Mouse (Mus musculus) frontal cortex, postnatal 14 days (tissue): ENCODE measurements around the gene Mpdz.

Source experiments
- DNase-seq, 2 experiments: peaks; one replicate each; pipeline ENCODE4 v3.0.0; 2022; ENCODE audit warnings: low spot score in 2 of 2

The Mpdz gene

DNA sequence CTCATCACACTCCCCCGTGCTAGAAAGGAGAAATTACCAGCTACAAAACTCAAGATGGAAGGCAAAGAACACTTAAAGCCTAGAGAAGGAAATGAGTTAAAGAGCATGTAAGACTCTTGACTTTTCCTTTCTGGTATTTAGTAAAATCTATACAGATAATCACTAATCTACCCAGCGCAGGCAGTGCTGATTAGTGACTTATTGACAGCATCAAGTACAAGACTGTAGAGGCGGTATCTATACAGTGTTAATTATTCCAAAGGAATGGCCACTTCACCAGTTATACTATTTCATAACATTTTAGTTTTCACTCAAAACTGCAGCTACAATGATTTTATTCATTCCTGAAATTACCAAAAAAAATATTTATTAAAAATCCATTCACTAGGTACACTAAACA, 49.7 kb downstream of the Mpdz start:
- DNase-seq = no peak

DNA sequence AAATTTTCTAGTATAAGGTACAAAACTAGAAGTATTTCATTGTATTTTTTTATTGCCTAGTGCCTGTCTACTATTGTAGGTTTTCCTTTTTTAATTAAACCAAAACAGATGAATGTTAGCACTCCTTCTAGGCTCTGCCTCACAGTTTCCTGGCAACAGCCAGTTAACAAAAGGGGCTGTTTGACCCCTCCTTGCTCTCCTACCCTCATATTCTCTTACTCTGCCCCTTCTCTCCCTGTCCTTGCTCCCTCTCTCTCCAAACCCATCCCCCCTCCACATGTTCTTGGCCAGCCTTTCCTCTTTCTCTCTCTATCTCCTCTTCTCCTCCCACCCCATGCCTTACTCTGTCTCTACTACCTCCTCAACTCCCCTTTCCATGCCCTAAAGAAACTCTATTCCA, 53.4 kb downstream of the Mpdz start:
- DNase-seq = no peak

DNA sequence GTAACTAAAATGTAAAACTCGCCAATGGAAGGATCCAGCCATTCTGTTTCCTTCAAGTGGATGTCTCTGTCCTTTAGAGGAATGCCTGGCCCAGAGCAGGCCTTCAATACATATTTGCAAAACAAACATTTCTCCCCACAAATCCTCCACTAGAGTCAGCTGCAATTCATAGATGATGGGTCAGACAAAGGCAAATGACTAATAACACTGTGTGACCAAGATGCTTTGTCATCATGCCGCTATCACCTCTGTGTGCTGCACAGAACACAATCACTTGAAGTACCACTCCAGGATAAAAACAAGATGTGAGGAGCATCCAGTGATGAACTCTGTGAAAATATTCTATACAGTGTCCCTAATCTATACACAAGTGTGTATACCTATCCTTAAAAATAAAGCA, 55.0 kb downstream of the Mpdz start:
- DNase-seq = no peak

DNA sequence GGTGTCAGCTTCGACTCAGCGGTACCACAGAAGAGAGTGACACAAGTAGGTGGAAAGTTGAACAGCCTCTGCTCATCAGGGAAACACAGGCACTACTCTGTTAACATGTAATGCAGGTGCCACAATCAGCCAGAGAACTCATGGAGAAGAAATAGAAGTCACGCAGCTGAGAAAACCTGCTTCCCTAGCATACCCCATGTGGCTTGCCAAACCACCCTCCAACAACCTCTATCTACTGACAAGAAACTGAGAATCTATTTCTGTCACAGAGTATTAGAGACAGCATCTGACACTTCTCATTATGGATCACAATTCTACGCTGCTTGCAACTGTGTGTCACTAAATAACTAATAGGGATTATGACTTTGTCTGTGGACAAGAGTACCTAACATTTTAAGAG, 70.3 kb downstream of the Mpdz start:
- no peak for DNase-seq

DNA sequence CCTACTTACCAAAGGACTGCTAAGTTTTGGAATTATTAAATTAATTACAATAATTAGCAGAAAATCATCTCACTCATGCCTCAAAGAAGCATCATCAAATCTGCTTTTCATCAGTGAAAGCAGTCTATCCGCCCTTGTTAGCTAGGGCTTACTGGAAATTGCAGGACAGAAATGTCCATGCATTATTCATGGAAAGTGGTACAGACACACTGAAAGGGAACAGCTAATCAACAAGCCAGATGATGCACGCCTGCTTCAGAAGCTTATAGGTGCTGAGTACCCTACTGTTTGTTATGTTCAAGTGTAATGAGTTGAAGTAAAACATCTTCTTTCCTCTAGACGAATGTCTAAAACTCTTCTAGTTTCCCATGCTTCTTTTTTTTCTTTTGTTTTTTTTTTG, 91.2 kb downstream of the Mpdz start:
- no peak for DNase-seq

DNA sequence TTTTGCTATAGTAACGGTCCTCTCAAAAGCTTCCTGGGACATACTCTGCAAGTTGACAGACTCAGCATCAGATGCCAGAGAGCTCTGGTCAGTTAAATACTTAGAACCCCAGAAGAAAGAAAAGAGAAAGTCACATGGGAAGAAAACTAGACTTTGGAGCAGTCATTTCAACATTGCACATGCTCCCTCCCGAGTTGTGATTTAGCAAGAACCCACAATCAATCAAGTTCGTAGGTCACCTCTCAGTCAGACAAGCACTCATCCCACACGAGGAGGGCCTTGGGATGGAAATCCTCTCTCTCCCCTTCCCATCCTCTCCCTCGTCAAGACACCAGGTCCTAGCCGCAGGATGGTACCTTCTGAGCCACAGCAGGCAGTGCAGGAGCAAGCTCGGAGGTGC, 94.0 kb downstream of the Mpdz start:
- DNase-seq = no peak

DNA sequence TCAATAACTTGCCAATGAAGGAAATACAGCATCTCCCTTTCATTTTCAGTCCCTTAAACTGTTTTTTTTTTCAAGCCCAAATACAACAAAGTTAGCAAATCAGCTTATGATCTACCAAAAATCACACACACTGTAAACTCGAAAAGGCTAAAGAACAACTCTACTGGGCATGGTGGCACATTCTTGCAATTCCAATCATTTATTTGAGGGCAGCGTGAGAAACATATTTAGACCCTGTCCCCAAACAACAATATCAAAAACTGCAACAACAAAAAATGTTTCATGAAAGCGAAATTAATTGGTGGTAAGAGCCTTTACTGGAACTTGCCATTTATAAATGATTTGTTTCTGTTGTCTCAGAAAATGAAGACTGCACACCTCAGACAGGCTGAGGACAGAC, 97.5 kb downstream of the Mpdz start:
- DNase-seq = no peak

DNA sequence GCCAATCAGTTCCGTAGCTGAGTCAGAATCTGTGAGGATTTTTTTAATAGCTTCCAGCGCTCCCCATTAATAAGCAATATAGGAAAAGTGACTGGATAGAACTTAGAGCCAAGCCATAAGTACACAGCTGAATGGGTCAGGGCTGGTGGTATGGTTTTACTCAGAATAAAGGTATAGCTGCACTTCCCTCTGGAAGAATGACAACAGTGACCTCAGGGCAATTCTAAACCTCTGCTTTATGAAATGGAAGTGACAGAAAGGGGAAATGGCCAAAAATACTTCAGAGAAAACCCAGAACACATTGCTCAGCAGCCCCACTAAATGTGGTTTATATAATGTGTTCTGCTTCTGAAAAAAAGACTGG, 109.0 kb downstream of the Mpdz start:
- DNase-seq = no peak

DNA sequence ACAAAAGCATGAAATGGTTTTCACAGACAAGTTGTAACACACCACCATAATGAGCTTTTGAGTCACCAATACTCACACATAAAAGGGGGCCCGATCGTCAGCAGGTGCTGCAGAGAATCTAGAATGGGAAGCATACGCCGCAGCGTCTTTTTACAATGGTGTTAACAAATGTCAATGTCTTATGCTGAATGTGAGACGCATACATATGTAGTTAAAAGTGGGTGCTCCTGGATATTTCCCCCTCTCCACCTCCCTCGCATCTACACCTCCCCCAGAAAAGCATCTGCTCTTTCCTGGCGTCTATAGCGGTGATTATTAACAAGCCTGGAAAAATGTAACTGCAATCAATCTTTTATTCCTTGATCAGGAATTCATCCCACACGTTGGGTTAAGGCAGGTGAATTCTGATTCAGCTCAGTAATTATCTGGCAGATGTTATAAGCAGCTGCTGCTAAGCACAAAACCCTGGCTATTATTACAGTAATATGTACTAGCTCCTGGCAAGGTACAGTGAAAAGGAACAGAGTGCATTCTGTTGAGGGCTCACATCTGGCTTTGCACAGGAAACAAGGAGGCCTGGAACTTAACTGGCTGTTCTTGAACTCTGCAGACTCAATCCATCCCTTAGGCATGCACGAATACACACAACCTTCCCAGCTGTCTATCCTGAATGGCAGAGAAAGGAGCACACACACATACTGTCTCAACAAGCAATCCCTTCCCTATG, 109.6 kb downstream of the Mpdz start:
- peak; percentile 20 to 25 for DNase-seq

DNA sequence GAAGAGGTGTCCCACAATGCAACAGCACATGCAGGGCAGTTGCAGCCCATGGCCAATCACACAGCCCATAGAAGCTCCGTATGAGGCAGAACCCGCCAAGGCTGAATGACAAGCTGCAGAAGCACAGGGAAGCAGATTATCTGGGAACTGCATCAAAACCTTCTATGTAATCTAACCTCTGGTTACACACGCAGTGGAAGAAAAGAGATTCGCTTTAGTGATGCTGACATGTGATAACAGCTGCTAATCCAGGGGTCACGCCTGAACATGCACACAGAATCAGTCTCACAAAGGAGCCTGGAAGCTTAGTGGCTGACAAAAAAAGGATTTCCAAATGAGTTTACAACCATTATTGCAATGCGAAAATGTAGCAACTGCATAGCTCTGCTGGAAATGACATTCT, 110.2 kb downstream of the Mpdz start:
- DNase-seq = no peak

DNA sequence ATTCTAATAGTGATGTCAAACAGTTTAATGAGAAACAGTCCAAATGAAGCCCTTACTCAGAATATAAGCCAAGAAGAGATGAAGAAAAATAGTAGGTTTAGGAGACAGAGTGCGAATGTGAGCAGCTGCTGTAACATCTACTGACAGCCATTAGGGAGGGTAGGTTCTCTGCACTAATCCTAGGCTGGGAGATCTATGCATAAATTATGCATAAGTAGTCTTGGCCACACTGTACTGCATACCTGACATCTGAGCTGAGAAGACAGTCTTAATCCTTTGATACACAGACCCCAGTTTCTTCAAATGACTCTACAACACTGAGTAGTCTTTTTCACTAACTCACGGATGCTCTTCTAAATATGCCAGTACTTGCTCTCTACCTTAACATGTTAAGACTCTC, 114.9 kb downstream of the Mpdz start:
- DNase-seq = no peak

DNA sequence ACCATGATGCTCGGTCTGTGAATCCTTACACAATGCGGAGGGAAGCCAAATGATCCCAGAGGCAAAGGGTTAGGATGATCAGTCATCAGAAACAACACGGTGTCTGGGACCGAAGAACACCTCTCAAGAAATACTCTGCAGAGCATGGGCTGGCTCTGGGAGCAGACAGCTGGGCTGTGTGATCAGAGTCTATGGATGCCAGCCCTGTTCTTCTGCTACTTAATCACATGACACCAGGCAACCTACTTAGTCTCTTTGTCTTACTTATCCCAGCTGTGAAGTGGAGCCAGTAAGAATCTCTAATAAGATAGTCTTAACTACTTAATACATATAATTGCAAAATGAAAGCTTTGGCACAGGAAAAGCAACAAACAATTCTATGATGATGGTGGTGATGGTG, 118.8 kb downstream of the Mpdz start:
- DNase-seq = no peak

DNA sequence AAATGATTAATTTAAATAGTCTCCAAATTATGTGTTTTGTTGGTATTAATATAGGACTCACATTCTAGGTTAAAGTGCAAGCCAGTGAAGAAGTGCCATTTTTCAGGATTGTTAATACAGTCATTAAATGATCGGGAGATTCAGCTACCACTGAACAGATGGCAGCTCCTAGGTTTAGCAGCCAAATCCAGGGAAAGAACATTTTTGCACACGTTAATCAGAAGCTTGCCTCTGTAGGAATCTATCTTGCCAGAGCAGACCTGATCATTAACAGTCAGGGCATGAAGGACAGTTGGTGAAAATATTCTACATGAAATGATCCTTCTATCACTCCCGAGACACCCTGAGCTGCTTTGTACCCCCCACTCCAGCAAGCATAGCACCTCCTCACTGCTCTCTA, 120.4 kb downstream of the Mpdz start:
- no peak for DNase-seq

DNA sequence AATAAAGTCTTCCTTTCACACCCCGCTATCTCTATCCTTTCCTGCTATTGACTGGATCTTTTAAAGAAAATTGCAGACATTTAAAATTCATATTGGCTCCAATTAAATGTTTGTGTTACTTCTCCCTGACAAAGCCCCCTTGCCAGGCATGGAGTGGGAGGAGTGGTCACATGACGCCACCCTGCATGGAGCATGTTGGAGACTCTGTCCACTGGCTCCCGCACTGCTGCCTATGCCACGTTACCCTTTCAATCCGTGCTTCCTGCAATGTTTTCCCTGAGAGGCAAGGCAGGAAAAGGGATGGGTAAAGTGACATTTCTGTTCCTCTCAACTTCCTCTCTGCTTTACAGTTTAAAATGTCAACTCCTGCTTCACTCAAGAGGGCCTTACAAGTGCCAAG, 128.0 kb downstream of the Mpdz start:
- no peak for DNase-seq

DNA sequence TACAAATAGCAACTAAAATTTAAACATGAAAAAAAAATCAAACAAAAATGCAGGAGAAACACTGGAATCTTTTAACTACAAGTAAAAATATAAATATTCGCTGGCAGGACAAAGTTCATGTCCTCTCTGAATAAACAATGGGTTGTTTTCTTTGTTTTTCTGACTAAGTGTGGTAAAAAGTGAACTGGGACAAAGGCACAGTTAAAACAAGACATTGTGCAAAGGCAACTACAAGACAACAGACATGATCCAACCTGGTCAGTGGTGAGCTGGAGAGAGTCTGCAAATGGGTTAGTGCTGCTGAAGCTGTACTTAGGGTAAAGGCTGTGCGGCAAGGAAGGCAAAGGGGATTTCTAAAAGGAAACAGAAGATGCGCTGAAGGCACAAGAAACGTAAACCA, 129.4 kb downstream of the Mpdz start:
- no peak for DNase-seq

DNA sequence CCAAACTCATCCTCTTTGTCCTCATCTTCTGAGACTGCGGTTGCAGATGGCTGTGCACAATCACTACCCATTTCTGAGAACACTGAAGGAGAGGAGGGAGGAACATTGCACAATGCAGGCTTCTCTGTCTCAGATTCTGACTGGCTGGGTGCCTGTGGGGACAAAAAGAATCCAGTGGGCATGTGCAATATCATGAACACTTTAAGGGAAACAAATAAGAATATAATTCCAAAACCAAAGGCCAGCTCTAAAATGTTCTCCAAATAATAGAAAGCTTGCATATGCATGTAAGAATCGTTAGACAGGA, 132.5 kb downstream of the Mpdz start:
- no peak for DNase-seq

DNA sequence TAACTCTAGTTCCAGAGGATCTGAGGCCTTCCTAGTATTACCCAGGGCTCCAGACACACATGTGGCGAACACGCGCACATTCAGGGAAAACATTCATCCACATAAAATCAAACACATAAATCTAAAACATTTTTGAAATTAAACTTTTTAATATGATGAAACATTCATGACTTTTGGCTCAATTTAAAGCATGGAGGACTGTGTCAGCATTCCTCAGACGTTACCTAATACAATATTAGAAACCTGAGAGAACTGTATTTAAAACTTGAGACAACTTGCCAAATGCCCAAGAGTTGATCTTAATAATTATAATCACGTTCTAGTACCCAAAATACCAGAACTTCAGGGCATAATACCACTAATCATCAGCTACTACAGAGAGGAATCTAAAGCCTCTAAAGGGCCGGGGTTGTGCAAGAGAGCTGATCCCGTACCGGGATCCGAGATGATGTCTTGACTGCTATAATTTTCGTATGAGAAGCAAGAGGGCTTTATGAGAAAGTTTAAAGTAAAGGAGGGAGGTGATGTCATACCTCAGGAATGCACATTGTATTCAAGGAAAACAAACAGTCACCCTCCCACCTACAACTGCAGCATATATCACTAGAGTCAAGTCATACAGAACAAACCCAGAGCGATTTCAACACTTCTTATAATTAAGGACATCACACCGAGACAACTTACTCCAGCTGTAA, 133.0 kb downstream of the Mpdz start:
- DNase-seq = no peak

DNA sequence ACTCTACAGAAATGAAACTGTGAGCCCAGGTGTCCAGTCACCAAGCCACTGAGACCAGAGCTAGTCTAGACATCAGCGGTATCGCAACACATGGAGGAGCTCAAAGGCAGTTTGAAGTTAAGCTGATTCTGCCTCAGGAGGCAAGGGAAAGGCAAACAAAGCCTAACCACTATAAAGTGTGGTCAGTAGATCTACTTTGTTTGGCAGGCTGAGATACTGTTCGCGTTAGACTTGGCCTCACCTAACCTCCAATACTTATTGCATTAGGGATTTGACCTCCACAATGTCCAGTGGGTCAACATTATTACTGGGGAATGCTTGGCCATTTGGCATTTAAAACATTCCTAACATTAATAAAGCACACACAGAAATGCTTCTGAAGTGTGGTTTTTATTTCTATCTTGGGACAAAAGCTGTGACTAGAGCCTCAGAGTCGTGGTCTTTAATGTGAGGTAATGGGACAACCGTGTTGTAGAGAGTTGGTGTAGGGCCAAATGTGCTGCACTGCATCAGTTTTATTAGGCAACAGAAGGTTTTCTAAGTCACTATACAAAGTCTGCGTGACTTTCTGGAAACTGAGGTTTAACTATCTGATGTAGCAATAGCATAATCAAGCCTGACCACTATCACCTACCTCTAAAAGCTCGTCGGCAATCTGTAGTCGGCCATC, 134.9 kb downstream of the Mpdz start:
- DNase-seq = no peak

DNA sequence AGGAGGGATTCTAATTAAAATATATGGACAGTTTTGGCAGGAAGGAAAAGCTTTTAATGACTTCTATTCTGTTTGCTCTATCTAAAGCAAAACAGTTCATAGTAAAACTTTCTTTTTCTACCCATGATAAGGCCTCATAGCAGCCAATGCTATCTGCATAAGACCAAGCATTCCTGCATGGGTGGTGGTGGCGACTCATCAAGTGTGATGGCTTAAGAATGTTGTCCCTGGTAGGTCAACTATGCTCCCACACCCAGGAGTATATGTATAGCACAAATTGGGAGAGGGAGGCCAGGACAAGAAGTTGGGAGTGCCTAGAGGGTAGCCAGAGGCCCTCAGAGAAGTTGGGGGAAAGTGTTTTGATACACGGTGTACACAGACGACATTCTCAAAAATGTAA, 140.6 kb downstream of the Mpdz start:
- no peak for DNase-seq

DNA sequence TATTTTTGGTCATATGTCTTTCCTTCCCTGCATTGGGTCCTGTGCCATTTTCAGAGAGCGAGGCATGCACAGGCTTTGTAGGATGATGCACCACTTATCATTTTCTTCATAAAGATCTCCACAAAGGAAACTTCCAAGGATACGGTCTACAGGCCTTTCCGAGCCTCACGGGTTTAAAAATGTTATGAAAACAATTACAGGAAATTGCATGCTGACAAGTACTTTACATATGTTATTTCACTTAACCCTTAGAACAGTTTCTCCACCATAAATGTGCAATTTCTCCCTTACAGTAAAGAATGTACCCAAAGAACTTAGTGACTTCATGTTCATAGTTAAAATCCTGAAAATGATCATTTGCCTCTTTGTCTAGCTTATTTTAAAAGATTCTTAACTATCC, 144.2 kb downstream of the Mpdz start:
- DNase-seq = no peak

DNA sequence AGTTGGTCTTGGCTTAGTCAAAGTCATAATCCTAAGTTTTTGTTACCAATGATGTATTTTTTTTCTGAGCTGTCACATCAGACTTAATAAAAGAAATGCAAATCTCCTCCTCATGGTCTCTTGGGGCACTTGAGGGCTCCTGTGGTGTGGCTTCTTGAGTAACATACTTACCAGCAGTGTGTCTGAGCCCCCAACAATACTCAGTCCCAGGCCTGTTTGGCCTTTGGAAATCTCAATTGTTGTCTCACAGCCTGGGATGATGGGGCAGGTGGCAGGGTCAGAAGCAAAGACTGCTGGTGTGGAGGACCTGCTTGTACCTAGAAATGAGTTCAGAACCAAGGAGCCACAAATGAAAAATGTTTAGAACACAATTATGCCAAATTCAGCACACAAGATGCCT, 149.3 kb downstream of the Mpdz start:
- no peak for DNase-seq

DNA sequence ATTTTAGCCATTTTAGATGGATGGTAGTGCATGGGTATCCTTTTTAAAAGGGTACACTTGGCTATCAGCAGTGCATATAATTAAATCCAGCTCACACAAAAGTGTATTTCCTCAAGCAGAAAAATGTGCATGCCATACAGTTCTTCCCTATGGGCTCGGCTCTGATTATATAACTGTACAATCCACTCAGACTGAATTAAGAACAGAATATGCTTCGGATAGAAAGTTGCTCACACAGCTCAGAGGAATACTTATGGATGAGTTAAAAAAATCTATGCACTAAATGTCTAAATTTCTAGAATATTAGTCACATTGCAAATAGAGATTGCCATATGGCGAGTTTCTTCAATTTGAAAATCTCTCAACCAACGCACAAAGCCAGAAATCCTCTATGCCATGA, 157.1 kb downstream of the Mpdz start:
- no peak for DNase-seq

DNA sequence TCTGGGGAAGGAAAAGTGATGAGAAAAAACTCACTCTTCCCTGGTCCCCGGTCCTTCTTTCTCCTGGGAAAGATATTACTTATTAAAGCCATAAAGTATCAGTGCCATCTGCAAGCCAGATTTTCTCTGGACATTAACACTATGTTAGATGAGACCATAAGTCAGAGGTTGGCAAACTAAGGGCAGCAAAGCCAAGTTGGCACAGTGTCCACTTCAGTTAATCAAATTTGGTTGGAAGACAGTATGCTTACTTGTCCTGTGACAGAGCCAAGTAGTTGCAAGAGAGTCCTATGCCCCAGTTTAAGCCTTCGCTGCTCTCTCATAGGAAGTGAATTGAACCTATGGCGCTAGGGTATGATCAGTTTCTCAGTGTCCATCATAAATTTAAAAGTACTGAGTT, 159.0 kb downstream of the Mpdz start:
- no peak for DNase-seq

DNA sequence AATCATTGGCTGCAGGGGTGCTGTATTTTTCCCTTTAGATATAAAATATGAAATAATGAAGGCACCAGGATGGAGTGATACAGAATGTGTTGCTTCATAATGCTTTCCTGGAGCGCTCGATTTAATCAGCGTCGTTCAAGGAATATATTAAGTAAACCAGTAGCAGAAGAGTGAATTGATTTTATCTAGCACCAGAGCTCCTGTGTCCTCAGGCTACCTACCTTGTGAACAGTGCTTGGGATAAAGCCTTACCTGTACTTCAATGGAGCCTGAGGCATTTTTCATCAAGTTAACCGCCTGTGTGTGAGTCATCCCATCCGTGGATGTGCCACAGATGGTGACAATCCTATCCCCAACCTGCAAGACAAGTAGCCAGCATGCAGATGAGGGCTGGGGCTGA, 159.5 kb downstream of the Mpdz start:
- DNase-seq = no peak
